Mouse (Mus musculus): ENCODE data around the gene Nupr1.
"Not testable (repeated sequence)": the region's sequence is repeated elsewhere in the genome, so short reads cannot be mapped to it uniquely, and the experiment has no call there.

Gene Nupr1

DNA sequence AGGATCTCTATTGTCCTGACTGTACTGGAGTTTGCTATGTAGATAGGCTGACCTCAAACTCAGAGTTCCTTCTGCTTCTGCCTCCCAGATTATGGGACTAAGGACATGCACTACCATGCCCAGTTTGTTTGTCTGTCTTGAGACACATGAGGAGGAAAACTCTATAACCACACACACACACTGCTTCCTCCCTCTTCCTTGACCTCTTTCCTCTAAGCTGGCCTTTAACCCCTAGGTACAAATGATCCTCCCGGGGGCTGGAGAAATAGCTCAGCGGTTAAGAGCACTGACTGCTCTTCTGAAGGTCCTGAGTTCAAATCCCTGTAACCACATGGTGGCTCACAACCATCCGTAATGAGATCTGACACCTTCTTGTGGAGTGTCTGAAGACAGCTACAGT lies 13.7 kb upstream of the Nupr1 start:
- DNase-seq (ENCODE audit: low read depth, low spot score): no peak

GRCm38 (mm10) chr7:126643244-126643617 lies 12.6 kb upstream of the Nupr1 start:
- DNase-seq (ENCODE audit: low read depth, low spot score): not testable (repeated sequence)

- no peak for DNase-seq (ENCODE audit: low read depth, low spot score)
Observed at GRCm38 (mm10) chr7:126642545-126643243, 12.0 kb upstream of the Nupr1 start.

DNA sequence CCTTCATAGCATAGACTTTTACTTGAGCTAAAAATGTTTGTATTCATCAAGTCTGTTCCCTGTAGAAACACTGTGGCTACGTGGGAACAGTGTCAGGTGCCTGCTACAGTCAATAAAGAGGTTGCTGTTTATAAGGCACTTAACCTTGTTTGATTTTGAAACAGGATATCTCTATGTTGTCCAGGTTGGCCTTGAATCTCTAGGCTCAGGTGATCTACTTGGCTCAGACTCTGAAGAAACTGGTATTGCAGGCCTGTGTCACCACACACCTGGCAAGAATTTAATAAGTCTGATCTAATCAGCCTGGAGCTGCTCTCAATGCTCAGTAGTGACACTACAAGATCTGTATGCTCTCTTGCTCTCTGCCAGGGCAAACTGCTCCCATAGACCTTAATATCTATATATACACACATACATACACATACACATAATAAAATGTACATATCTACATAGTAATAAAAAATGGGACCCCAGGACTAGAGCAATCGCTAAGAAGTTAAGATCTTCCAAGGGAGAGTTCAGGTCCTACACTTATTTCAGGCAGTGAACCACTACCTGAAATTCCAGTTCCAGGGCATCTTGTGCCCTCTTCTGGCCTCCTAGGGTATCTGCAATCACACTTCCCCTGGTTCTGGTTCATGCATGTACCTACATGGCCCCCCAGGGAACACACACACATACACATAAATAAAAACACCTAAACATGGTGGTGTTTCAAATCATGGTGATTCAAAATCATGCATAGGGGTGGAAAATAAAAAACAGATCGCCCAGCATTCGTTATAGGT lies 6.3 kb upstream of the Nupr1 start:
- no peak for DNase-seq (ENCODE audit: low read depth, low spot score)

DNA sequence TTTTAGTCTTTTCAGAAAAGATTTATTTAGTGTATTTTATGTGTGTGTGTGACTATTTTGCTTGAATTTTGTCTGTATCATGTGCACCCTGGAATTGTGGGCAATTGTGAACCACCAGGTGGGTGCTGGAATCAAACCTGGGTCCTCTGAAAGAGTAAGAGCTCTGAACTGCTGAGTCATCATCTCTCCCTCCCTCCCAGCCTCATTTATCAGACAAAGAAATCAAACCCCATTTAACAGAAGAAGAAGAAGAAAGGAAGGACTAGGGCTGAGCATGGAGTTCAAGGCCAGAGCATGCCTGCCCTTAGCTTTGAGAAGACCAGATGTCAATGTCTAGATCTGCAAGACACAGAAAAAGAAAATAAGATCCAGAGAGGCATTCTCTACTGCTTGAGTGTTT lies 4.7 kb upstream of the Nupr1 start:
- no peak for DNase-seq (ENCODE audit: low read depth, low spot score)

DNA sequence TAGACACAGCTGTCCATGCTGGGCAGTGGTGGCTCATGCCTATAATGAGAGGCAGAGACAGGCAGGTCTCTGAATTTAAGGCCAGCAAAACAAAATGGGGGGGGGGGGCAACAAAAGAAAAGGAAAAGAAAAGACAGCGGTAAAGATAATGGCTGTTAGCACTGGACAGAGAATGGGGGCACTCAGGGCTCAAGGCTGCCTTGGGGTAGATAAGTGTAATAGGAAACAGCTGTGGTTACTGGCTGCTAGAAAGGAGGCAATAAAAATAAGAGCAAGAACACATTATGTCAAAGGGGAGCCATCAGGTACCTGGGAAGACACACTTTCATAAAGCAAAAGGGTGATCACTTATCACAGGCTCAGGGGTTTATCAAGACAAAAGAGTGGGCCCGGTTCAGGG lies 1.8 kb upstream of the Nupr1 start:
- DNase-seq (ENCODE audit: low read depth, low spot score): no peak

DNA sequence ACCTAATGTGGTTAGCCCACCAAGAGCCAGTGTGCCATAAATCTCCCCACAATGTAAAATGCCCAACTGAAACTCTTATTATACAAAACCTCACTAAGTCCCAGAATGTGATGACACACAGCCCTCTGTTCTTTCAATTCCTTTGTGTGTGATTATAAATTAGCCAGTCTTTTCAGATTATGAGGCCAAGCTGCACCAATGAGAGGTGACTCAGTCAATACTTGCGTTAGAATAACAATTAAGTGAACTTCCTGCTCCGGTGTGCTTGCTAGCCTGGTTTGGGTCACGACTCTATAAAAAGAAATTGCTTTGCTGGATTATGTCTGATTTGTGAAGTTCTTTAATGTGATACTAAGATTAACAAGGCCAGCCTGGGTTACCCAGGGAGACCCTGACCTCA lies 746 bp downstream of the Nupr1 start:
- no peak for DNase-seq (ENCODE audit: low read depth, low spot score)

DNA sequence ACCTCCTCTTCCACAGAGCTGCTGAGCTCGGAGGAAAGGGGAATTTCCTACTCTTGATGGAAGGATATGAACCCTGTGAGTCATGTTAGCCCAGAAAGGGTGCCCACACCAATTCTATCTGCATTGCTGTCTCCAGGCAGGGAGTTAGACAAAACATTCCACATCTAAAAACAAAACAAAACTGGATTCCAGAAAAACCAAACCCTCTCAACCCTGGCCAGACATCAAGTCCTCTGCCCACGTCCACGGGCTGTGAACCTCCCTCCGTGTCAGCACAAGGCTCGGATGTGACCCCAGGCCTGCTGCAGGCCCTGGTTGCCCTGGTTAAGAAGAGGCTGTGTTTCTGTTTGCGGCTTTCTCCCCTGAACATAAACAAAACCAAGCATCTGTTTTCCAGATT lies 2.5 kb downstream of the Nupr1 start:
- DNase-seq (ENCODE audit: low read depth, low spot score): no peak

DNA sequence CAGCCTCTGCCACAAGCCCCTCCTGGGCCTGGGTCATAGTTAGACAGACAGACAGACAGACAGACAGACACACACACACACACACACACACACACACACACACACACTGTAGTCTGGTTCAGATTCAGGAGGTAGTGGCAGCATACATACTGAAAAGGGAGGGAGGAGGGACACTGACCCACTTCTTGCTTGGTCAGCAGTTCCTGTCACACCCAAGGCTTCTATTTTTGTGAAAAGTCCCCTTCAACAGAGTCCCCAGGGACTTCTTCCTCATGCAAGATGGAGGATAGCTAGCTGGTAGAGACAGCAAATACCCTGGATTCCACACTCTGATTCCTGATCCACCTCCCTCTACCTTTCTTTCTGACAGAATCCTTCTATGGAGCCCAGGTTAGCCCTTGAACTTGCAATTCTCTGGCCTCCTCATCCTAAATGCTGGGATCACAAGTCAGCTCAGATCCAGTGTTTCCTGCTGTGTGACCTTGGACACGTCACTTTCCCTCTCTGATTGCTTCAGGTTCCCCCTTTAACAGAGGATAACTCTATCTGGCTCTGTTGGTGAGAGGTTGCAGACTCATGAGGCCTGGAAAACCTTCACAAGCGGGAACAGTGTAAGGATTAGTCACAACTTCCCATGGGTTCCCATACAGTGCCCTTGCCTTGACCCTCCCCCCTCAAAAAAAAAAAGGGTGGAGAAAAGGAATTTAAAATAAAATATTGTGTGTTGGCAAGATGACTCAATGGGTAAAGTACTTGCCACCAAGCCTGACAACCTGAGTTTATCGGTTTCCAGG lies 4.7 kb downstream of the Nupr1 start:
- no peak for DNase-seq (ENCODE audit: low read depth, low spot score)

DNA sequence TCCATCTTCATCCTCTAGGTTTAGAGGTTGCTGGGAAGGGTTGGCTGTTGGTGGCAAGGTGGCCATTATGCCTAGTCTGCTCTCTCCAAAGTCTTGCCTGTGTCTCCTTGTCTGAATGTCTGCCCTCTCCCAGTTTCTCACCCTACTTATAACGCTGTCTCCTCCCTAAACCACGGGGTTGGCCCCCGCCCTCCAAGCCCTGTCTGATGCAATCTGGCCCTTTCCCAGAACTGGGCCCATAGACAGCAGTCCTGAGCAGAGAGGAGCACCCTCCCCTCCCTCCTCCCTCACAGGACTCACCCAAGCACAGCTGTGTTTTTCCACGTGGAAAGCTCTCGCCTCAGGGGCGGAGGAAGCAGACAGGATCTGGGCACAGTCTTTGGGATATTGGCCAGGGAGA lies 5.3 kb downstream of the Nupr1 start:
- DNase-seq (ENCODE audit: low read depth, low spot score): peak; percentile 45

DNA sequence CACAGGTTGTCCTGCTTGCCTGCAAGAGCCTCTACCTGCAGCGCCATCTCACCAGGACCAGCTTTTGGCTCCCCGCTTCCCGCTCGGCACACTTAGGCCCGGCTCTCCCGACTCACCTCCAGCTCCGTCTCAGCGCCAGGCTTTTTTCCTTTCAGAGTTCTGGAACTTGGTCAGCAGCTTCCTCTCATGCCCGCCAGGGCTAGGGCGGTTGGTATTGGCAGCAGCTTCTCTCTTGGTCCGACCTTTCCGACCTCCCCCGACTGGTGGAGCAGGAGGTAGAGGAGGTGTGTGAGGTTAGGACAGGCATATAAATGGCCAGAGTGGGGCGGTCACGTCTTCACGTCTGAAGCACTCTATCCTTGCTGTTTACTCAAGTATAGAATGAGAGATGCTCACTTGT lies 5.9 kb downstream of the Nupr1 start:
- no peak for DNase-seq (ENCODE audit: low read depth, low spot score)

- no peak for DNase-seq (ENCODE audit: low read depth, low spot score)
Observed at GRCm38 (mm10) chr7:126623381-126623780, 7.3 kb downstream of the Nupr1 start.

GRCm38 (mm10) chr7:126621452-126622359 lies 9.0 kb downstream of the Nupr1 start:
- DNase-seq (ENCODE audit: low read depth, low spot score): no peak

- no peak for DNase-seq (ENCODE audit: low read depth, low spot score)
Observed at GRCm38 (mm10) chr7:126619559-126620275, 10.9 kb downstream of the Nupr1 start.

DNA sequence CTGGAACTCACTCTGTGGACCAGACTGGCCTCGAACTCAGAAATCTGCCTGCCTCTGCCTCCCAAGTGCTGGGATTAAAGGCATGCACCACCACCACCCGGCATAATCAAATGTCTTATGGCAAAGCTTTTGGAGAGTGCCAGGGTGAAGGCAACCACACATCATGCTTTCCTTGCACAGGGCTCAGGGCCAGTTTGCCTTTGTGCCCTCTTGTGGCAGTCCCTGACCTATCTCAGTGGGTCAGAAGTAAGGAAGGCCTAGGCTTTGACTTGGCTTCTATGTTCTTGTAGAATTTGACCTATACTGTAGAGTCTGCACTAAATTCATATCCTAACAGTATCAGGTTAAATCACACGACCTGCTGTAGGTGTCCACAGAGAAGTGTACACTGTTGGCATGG lies 14.0 kb downstream of the Nupr1 start:
- no peak for DNase-seq (ENCODE audit: low read depth, low spot score)

- DNase-seq (ENCODE audit: low read depth, low spot score): no peak
Observed at GRCm38 (mm10) chr7:126612736-126613135, 17.9 kb downstream of the Nupr1 start.

DNA sequence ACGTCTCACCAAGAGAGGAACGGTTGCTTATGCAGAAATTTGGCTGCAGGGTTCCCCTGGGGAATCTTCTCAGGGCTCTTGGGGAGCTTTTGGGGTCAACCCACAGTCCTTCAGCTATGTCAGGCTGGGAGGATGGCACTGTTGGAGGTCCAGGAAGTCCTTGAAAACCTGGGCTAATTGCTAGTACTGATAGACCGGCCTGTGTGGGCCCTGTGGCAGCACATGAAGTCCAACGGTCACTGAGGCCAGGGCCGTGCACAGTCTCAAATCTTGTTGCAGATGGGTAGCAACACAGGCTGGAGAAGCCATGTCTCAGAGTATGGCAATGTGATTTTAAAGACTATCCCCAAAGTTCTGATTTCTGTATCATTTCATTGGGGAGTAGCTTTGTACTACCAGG lies 22.9 kb downstream of the Nupr1 start:
- DNase-seq (ENCODE audit: low read depth, low spot score): no peak

- no peak for DNase-seq (ENCODE audit: low read depth, low spot score)
Observed at GRCm38 (mm10) chr7:126607064-126607463, 23.6 kb downstream of the Nupr1 start.

DNA sequence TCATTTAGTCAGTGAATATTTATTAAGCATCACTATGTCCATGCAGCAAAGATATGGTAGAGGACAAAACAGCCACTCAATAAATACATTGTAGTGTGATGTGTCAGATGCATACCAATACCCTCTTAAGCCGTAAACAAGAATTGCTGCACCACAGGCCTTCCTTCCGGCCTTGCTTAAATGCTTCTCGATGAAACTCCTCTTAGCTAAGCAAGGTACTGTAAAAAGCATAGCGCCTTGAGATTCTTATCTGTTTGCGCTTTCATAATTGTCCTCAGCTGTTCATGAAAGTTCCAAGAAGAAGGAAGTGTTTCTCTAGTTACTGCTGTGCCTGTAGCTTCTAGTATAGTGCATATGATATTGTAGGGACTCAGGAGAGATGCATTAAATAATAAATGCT lies 24.1 kb downstream of the Nupr1 start:
- no peak for DNase-seq (ENCODE audit: low read depth, low spot score)

DNA sequence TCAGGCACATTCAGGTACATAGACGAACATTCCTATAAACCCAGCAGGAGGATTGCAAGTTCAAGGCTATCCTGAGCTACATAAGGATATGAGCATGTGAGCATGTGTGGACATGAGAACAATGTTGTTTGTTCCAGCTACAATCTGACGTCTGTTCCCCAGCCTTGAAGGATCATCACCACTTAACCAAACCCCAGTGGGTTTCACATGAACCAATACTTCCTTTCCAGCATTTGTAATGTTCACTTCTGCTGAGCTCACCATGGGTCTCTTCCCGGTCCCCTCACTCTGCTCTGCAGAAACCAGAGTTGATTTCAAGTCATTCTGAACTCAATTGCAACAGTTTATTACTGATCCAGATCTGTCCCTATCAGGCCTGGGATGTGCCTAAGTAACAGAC lies 28.0 kb downstream of the Nupr1 start:
- DNase-seq (ENCODE audit: low read depth, low spot score): no peak

GRCm38 (mm10) chr7:126601896-126602295 lies 28.8 kb downstream of the Nupr1 start:
- no peak for DNase-seq (ENCODE audit: low read depth, low spot score)

All from c-Kit-negative CD71-positive TER-119-positive erythroid progenitor cells, embryonic 14.5 days (primary cell).